Mouse (Mus musculus): Measurements from ENCODE around the gene Rptor. TPM values are rescaled to one million over a fixed set of nuclear protein-coding genes. Genes with fewer than 3 reads are reported as not detected.
A peak's percentile ranks its signal among the peaks of the same experiment; 100 is the strongest.

Gene Rptor
- polyA plus RNA-seq, 1 experiment from 2014 or later = 14.6 TPM

GRCm38 (mm10) chr11:119674835-119675234 is 72.1 kb downstream of the Rptor start:
- TF ChIP-seq CTCF (IDR thresholded peaks at IDR 0.05; ENCODE audit: low read depth) = no peak
- Histone ChIP-seq H3K4me1 (ENCODE audit: insufficient read depth) (no peaks in the 10 kb centered on the region), H3K9ac (no peak overlapping the region), H3K27ac (ENCODE audit: low read depth) (no peak overlapping the region), H3K27me3 (ENCODE audit: insufficient read depth, low read length) (no peaks in the 10 kb centered on the region), H3K36me3 (ENCODE audit: insufficient read depth) (no peaks in the 10 kb centered on the region), H3K4me3 (ENCODE audit: low read depth, low read length) (no peak overlapping the region), H3K9me3 (ENCODE audit: low read depth, low read length) (no peaks in the 10 kb centered on the region), H3K4me2 (no peak overlapping the region)
- no peak for ATAC-seq (ENCODE audit: insufficient read depth)
- no peak for DNase-seq
- WGBS = 65% methylated on average over 4 of the region's 4 CpGs

- WGBS = 73% methylated on average over 6 of the region's 6 CpGs
- no peak overlapping the region for H3K4me2 ChIP-seq
- H3K4me3 ChIP-seq (ENCODE audit: low read depth, low read length) = no peak overlapping the region
- no peak overlapping the region for H3K9ac ChIP-seq
- no peaks in the 10 kb centered on the region for H3K9me3 ChIP-seq (ENCODE audit: low read depth, low read length)
- no peaks in the 10 kb centered on the region for H3K27me3 ChIP-seq (ENCODE audit: insufficient read depth, low read length)
- no peak overlapping the region for H3K27ac ChIP-seq (ENCODE audit: low read depth)
- no peak for ATAC-seq (ENCODE audit: insufficient read depth)
- no peaks in the 10 kb centered on the region for H3K4me1 ChIP-seq (ENCODE audit: insufficient read depth)
- no peak for DNase-seq
- no peaks in the 10 kb centered on the region for H3K36me3 ChIP-seq (ENCODE audit: insufficient read depth)
- no peak for TF ChIP-seq CTCF (IDR thresholded peaks at IDR 0.05; ENCODE audit: low read depth)
Observed at GRCm38 (mm10) chr11:119675546-119675945, 72.8 kb downstream of the Rptor start.

GRCm38 (mm10) chr11:119676751-119677411 is 74.2 kb downstream of the Rptor start:
- H3K4me1 ChIP-seq (ENCODE audit: insufficient read depth) = no peaks in the 10 kb centered on the region
- DNase-seq (peak; percentile 26), ATAC-seq (ENCODE audit: insufficient read depth) (no peak)
- no peaks in the 10 kb centered on the region for H3K36me3 ChIP-seq (ENCODE audit: insufficient read depth)
- no peak overlapping the region for H3K9ac ChIP-seq
- WGBS = 63% methylated on average over 7 of the region's 7 CpGs
- H3K9me3 ChIP-seq (ENCODE audit: low read depth, low read length) = no peaks in the 10 kb centered on the region
- no peak overlapping the region for H3K4me2 ChIP-seq
- H3K27ac ChIP-seq (ENCODE audit: low read depth) = no peak overlapping the region
- no peak overlapping the region for H3K4me3 ChIP-seq (ENCODE audit: low read depth, low read length)
- TF ChIP-seq CTCF (IDR thresholded peaks at IDR 0.05; ENCODE audit: low read depth) = no peak
- no peaks in the 10 kb centered on the region for H3K27me3 ChIP-seq (ENCODE audit: insufficient read depth, low read length)

- Histone ChIP-seq H3K4me2 (no peak overlapping the region), H3K27ac (ENCODE audit: low read depth) (no peak overlapping the region), H3K27me3 (ENCODE audit: insufficient read depth, low read length) (no peaks in the 10 kb centered on the region), H3K4me3 (ENCODE audit: low read depth, low read length) (no peak overlapping the region), H3K36me3 (ENCODE audit: insufficient read depth) (no peaks in the 10 kb centered on the region), H3K9ac (no peak overlapping the region), H3K4me1 (ENCODE audit: insufficient read depth) (no peaks in the 10 kb centered on the region), H3K9me3 (ENCODE audit: low read depth, low read length) (no peaks in the 10 kb centered on the region)
- 85% methylated on average over 5 of the region's 5 CpGs for WGBS
- no peak for ATAC-seq (ENCODE audit: insufficient read depth)
- TF ChIP-seq CTCF (IDR thresholded peaks at IDR 0.05; ENCODE audit: low read depth) = no peak
- DNase-seq = no peak
Observed at GRCm38 (mm10) chr11:119678427-119678826, 75.7 kb downstream of the Rptor start.

- no peak overlapping the region for H3K27ac ChIP-seq (ENCODE audit: low read depth)
- H3K4me3 ChIP-seq (ENCODE audit: low read depth, low read length) = no peak overlapping the region
- no peak for ATAC-seq (ENCODE audit: insufficient read depth)
- 85% methylated on average over 2 of the region's 2 CpGs for WGBS
- no peaks in the 10 kb centered on the region for H3K27me3 ChIP-seq (ENCODE audit: insufficient read depth, low read length)
- no peak for TF ChIP-seq CTCF (IDR thresholded peaks at IDR 0.05; ENCODE audit: low read depth)
- peaks cover 11% of the 10 kb centered on the region for H3K4me1 ChIP-seq (ENCODE audit: insufficient read depth)
- no peak overlapping the region for H3K9ac ChIP-seq
- DNase-seq = no peak
- H3K4me2 ChIP-seq = no peak overlapping the region
- no peaks in the 10 kb centered on the region for H3K9me3 ChIP-seq (ENCODE audit: low read depth, low read length)
- H3K36me3 ChIP-seq (ENCODE audit: insufficient read depth) = no peaks in the 10 kb centered on the region
Observed at GRCm38 (mm10) chr11:119680735-119681134, 78.0 kb downstream of the Rptor start.

- whole genome bisulfite sequencing = 82% methylated on average over 2 of the region's 2 CpGs
- Histone ChIP-seq H3K9me3 (ENCODE audit: low read depth, low read length) (no peaks in the 10 kb centered on the region), H3K9ac (no peak overlapping the region), H3K4me3 (ENCODE audit: low read depth, low read length) (no peak overlapping the region), H3K27me3 (ENCODE audit: insufficient read depth, low read length) (no peaks in the 10 kb centered on the region), H3K27ac (ENCODE audit: low read depth) (no peak overlapping the region), H3K4me1 (ENCODE audit: insufficient read depth) (peaks cover 14% of the 10 kb centered on the region), H3K36me3 (ENCODE audit: insufficient read depth) (no peaks in the 10 kb centered on the region), H3K4me2 (no peak overlapping the region)
- ATAC-seq (ENCODE audit: insufficient read depth) (no peak), DNase-seq (no peak)
- no peak for TF ChIP-seq CTCF (IDR thresholded peaks at IDR 0.05; ENCODE audit: low read depth)
Observed at GRCm38 (mm10) chr11:119682285-119682684, 79.6 kb downstream of the Rptor start.

- Histone ChIP-seq H3K36me3 (ENCODE audit: insufficient read depth) (no peaks in the 10 kb centered on the region), H3K4me1 (ENCODE audit: insufficient read depth) (peaks cover 22% of the 10 kb centered on the region)
Observed at GRCm38 (mm10) chr11:119683796-119684195, 81.1 kb downstream of the Rptor start.

More at GRCm38 (mm10) chr11:119683796-119684195, 81.1 kb downstream of the Rptor start:
- 60% methylated on average over 2 of the region's 2 CpGs for WGBS
- Histone ChIP-seq H3K4me3 (ENCODE audit: low read depth, low read length) (no peak overlapping the region), H3K4me2 (no peak overlapping the region), H3K9ac (no peak overlapping the region), H3K27ac (ENCODE audit: low read depth) (no peak overlapping the region), H3K9me3 (ENCODE audit: low read depth, low read length) (no peaks in the 10 kb centered on the region), H3K27me3 (ENCODE audit: insufficient read depth, low read length) (no peaks in the 10 kb centered on the region)
- DNase-seq (no peak), ATAC-seq (ENCODE audit: insufficient read depth) (no peak)
- no peak for TF ChIP-seq CTCF (IDR thresholded peaks at IDR 0.05; ENCODE audit: low read depth)
